Mouse (Mus musculus) urinary bladder, postnatal 14 days (tissue): Measurements from ENCODE around the gene Kit.
A peak's percentile ranks its signal among the peaks of the same experiment; 100 is the strongest.

ENCODE experiments used
- DNase-seq: peaks from one replicate; pipeline ENCODE4 v3.0.0; 2021; ENCODE audit warnings: low spot score

Gene Kit

GRCm38 (mm10) chr5:75574852-75575566 lies at the start of gene Kit:
Gene Kit, plus strand, starts transcription at chr5:75574916.
- DNase-seq = peak; percentile 71

GRCm38 (mm10) chr5:75536156-75536555 lies 38.6 kb upstream of the Kit start:
- DNase-seq = no peak

- no peak for DNase-seq
These were observed 37.0 kb upstream of the Kit start for GRCm38 (mm10) chr5:75537717-75538116.

- DNase-seq = no peak
These were observed 36.3 kb upstream of the Kit start for GRCm38 (mm10) chr5:75538458-75538857.

- peak; percentile 26 for DNase-seq
These were observed 35.6 kb upstream of the Kit start for GRCm38 (mm10) chr5:75539098-75539497.

DNA sequence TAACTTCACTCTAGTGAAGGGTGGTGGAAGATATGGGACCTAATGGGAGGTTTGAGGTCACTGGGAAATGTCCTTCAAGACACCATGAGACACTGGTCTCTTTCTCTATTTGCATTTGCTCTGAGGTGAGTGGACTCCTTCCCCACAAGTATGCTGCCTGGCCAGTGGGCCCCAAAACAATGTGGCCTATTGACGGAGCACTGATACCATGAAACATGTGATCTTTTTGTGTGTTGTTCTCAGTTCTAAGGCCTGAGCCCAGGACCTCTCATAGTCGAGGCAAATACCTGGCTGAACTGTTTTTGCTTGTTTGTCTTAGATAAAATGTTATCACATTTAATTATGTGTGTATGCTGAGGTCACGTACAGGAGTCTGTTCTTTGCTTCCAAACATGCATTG lies 31.0 kb upstream of the Kit start:
- no peak for DNase-seq

DNA sequence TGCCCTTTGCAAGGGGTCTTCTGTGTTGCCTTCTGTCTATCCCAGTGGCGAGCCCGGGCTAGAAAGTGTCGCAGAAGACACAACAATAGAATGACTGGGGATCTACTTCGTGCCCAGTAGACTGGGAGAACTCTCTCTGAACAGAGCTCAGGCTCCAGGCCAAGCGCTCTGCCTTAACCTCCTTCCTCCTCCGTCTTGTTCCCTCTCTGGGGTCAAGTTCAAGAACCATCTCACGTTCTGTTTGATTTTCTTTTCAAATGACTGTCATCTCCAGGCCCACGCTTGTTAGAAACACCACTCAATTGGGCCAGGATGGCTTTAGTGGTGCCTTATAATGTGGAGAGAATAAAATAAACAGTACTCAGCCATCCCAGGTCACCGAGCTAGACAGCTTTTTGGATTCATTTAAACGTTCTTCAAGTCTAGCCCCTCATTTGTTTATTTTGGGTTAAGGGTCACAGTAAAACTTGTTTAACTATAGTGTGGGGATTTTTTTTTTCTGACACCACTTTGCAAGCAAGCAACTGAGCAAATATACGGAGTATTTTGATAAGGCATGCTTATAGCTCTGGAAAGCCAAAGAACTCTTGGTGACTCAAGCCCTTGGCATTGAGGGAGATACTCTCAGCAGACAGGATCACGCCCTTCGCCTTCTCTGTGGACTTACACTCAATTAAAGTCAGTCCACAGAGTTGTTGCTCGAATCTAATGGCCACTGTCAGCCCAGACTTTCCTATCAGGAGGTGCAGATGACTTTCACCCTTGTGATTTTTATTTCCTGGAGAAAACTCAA lies 30.0 kb upstream of the Kit start:
- peak; percentile 64 for DNase-seq

DNA sequence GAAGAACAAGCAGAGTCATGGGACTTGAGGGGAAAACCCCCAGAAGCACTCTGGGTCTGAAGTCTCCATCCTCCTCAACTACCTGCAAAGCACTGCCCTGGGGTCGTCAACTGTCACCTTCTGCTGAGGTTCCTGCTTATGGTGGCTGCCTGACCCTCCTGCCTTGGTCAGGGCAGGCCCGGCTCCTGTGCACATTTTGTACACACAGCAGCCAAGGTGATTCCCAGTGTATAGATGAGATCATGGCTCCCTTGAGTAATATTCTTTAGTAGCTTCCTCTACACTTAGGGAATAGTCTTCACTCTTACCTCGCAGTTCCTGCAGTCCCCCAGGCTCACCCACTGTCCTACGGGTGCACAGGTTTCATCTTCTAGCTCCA lies 29.5 kb upstream of the Kit start:
- DNase-seq = no peak

DNA sequence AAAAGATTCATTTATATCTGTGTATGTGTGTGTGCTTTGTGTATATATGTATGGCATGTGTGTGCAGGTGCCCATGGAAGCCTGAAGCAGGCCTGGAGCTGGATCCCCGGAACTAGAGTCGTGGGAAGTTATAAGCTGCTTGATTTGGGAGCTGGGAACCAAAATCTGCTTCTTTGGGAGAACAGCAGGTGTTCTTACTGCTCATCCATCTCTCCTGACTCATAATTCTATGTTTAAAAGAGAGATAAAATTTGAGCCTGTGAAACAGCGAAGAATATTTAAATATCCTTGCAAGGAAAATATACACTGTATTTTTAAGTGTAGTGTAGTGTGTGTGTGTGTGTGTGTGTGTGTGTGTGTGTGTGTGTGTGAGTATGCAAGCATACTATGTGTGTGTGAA lies 21.7 kb upstream of the Kit start:
- DNase-seq = no peak

DNA sequence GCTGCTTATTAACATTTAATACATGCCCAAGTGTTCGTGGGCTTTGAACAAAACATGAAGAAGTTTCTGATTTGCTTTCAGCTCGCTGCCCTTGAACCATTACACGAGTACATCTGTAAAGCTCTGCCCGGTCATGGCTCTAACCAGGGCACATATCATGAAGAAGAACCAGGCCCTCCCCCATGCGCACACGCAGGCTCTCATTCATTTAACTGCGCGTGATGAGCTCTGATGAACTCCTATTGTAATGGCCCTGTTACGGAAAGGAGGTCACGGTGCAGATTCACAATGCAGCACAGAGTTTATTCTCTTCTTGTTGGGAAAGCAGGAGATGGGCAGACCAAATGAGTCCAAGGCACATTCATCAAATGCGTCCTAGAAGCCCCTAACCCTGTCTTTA lies 17.1 kb upstream of the Kit start:
- no peak for DNase-seq

- peak; percentile 12 for DNase-seq
These were observed 15.4 kb upstream of the Kit start for GRCm38 (mm10) chr5:75559291-75559690.

- DNase-seq = no peak
These were observed 13.5 kb upstream of the Kit start for GRCm38 (mm10) chr5:75561231-75561630.

DNA sequence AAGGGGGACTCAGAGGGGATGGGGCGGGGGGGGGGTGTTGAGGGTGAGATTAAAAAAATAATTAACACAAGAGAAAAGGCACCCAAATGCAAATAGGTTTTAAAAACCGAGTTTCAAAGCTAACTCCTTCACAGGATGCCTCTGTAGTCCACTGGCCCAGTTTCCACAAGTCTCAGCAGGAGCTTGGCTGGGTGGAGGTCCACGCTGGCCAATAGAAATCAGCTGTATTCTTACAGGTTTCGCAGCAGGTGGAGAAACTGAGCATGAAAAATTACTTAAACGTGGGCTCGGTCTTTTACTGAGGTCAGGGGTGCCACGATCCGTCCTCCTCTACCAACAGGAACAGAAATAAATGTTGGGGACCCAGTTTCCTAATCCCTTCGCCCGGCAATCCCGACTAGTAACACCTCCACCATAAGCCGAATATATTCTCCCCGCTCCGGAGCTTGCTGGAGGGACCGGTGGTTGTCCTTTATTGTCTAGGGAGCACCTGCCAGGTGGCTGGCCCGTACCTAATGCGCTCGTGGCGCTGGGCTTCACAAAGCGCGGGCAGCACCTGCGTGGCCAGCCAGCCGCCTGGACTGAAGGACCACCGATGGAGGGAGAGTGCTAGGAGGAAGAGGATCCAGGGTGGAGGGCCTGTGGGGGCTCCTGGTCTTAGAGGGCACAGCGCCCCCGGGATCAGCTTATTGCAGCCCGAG lies 415 bp upstream of the Kit start:
- DNase-seq = no peak

GRCm38 (mm10) chr5:75575567-75576515 lies 1.1 kb downstream of the Kit start:
- DNase-seq = peak; percentile 35

- no peak for DNase-seq
These were observed 2.0 kb downstream of the Kit start for GRCm38 (mm10) chr5:75576741-75577140.

GRCm38 (mm10) chr5:75578141-75578540 lies 3.4 kb downstream of the Kit start:
- DNase-seq = no peak

DNA sequence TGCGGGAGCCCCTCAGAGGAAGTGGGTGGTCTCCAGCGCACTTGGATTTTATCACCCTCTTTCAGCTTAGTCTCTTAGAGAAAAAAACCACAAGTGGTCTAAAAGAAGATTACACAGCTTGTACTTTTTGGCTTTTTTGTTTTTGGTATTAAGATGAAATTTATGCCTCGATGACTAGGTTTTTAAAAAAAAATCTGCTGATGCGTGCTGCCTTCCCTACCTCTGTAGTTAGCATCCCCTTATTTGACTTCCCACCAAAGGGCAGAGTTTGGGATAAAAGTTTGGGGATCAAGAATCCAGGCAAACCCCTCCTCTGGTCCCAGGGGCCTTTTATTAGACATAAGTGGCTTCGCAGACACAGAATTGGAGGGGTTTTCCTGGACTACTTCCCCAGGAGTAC lies 4.5 kb downstream of the Kit start:
- no peak for DNase-seq

GRCm38 (mm10) chr5:75579646-75580268 lies 5.0 kb downstream of the Kit start:
- DNase-seq = no peak

- no peak for DNase-seq
These were observed 7.2 kb downstream of the Kit start for GRCm38 (mm10) chr5:75581926-75582325.

- no peak for DNase-seq
These were observed 13.1 kb downstream of the Kit start for GRCm38 (mm10) chr5:75587781-75588180.
